Mouse (Mus musculus) layer of hippocampus, adult 9-11 months (tissue): Measurements from ENCODE around the gene Esp23.
"Not testable (repeated sequence)": the region's sequence is repeated elsewhere in the genome, so short reads cannot be mapped to it uniquely, and the experiment has no call there.

ENCODE experiments used
- DNase-seq: peaks from one replicate; pipeline ENCODE4 v3.0.0; 2022

Gene Esp23

DNA sequence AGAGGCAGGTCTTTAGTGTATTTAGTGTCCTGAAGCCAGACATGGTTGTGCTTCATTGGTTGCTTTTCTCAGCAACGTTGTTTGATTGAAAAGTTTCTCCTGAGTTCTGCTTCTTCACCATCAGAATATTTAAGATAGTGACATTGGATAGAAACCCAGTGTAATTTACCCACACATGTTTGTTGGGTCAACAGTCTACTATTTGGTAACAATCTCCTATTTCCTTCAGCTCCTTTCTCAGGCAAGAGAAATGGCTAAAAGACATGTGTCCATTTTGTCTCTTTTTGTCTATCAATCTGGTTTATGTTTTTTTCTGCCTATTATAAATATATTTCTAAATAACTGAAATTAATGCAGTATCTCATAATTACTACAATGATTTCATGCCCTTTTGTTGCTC, at the start of gene Esp23:
Gene Esp23, minus strand, starts transcription at position 101 of the 400 bp plus-strand sequence.
- no peak for DNase-seq

GRCm38 (mm10) chr17:39107126-39107525, 30.3 kb upstream of the Esp23 start:
- not testable (repeated sequence) for DNase-seq

GRCm38 (mm10) chr17:39095034-39095433, 18.2 kb upstream of the Esp23 start, which contains the start of gene Esp22:
Esp22 (plus strand) TSS chr17:39095334.
- no peak for DNase-seq

DNA sequence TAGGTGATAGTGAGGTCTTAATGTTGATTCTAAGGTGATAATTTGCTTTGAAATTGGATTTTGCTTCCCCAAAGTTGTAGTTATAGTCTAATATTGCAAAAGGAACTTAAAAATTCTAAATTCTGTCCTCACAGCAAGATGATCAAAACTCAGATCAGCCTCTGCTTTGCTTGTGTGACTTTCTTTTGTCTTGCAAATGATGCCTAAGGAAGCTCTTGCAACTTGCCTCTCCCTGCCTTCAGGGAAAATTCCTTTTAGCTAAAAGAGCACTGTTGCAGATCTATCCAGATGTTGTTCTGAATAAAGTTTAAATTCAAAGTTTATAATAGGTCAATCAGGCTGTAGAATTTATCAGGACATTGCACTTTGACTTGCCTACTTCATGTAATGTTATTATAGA, 13.2 kb downstream of the Esp23 start:
- no peak for DNase-seq

DNA sequence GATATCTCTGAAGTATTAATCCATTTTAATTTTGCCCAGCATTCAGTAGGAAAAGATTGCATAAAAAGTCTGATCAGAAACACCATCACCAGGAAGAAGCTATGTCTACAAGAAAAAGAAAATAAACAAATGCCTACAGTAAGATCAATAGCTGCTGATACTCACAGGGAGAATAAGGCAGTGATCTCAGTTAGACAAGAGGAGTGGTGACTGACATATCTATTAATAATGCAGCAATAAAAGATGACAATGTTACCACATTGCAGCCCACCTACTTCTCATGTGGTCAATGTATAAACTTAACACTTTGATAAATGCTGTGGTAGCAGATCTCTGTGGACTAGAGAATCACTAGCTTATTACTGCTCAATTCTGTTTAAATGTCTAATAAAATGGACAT, 33.6 kb downstream of the Esp23 start, which contains the start of gene Gm21903:
Gene Gm21903, minus strand, starts transcription at position 101 of the 400 bp plus-strand sequence.
- no peak for DNase-seq

DNA sequence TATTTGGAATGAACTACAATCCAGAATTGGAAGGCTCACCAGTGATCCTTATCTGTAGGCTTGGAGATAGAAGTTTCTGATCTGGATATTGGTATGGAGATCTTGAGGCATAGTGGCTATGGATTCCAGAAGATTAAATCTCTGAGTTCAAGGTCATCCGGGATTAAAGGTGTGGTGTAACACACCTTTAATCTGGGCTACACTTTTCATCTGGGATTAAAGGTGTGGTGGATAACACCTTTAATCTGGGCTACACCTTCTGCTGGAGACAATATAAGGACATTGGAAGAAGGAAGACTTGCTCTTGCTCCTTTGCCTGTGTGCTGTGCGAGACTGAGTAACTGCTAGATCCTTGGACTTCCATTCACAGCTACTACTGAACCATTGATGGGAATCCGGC, 40.4 kb downstream of the Esp23 start, which contains the start of gene Esp24:
Gene Esp24, plus strand, starts transcription at position 301 of the 400 bp plus-strand sequence.
- DNase-seq: not testable (repeated sequence)
